Mouse (Mus musculus): ENCODE data around the gene Rbm8a.
"Not testable (repeated sequence)": the region's sequence is repeated elsewhere in the genome, so short reads cannot be mapped to it uniquely, and the experiment has no call there.

Rbm8a gene

DNA sequence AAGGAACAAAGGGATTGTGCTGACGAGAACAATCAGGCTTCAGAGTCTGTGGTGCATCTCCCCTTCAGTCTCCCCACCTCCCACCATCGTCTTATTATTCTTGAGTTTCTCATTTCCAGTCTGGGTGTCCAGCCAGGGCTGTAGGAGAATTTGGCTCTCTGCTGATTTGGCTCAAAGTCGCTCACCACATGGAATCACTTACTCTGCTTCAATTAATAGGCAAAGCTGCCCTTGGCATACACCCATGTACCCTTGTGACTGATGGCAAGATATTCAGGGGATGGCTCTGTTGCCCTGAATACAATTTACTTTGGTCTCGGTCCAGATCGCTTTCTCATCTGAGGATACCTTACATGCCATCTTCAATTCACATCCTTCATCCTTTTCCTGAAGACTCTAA is 26.4 kb upstream of the Rbm8a start:
- DNase-seq (ENCODE audit: low read depth, low spot score): peak; percentile 73

GRCm38 (mm10) chr3:96606007-96606406 is 23.7 kb upstream of the Rbm8a start:
- not testable (repeated sequence) for DNase-seq (ENCODE audit: low read depth, low spot score)

- DNase-seq (ENCODE audit: low read depth, low spot score): no peak
Observed at GRCm38 (mm10) chr3:96606618-96607017, 23.1 kb upstream of the Rbm8a start.

DNA sequence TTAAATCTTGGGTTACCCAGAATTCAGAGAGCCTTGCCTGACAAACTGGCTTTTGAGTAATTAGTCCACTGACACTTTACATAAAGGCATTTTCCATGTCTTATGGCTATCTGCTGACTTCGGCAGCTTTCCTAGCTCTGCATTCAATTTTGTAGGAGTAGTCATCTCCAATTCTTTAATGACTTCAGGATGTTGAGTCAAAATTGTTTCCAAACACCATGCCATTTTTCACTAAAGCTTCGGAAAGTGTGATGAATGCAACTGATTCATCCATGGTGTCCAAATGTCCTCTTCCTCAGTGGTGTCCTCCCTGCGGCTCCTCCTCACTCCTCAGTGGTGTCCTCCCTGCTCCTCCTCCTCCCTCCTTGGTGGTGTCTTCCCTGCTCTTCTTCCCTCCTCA is 11.8 kb upstream of the Rbm8a start:
- no peak for DNase-seq (ENCODE audit: low read depth, low spot score)

- DNase-seq (ENCODE audit: low read depth, low spot score): no peak
Observed at GRCm38 (mm10) chr3:96623201-96623600, 6.5 kb upstream of the Rbm8a start.

DNA sequence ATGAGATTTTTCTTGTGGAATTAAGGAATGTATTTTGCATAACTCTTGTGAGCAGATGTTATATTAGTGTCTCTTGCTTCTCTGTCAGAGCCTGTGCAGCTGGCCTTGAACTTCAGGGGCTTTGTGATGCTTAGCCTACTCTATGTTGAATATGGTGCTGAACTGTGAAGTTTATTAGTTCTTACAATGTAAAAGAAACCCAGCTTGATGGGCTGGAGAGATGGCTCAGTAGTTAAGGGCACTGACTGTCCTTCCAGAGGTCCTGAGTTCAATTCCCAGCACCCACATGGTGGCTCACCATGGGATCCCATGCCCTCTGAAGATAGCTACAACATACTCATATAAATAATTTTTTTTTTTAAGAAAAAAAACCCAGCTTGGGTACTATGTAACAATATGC is 2.3 kb downstream of the Rbm8a start:
- no peak for DNase-seq (ENCODE audit: low read depth, low spot score)

DNA sequence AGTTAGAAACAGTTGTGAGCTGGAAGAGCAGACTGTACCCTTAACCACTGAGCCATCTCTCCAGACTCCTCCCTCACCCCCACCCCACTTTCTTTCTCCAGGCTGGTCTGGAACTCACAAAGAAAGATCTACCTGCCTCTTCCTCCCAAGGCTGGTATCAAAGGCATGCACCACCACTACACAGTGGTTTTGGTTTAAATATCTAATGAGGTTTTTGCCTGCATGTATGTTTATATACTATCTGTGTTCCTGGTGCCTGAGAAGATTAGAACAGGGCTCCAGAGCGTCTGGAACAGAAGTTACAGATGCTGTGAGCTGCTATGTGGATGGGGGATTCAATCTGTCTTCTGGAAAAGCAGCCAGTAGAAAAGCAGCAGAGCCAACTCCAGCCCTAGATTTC is 4.3 kb downstream of the Rbm8a start:
- no peak for DNase-seq (ENCODE audit: low read depth, low spot score)

DNA sequence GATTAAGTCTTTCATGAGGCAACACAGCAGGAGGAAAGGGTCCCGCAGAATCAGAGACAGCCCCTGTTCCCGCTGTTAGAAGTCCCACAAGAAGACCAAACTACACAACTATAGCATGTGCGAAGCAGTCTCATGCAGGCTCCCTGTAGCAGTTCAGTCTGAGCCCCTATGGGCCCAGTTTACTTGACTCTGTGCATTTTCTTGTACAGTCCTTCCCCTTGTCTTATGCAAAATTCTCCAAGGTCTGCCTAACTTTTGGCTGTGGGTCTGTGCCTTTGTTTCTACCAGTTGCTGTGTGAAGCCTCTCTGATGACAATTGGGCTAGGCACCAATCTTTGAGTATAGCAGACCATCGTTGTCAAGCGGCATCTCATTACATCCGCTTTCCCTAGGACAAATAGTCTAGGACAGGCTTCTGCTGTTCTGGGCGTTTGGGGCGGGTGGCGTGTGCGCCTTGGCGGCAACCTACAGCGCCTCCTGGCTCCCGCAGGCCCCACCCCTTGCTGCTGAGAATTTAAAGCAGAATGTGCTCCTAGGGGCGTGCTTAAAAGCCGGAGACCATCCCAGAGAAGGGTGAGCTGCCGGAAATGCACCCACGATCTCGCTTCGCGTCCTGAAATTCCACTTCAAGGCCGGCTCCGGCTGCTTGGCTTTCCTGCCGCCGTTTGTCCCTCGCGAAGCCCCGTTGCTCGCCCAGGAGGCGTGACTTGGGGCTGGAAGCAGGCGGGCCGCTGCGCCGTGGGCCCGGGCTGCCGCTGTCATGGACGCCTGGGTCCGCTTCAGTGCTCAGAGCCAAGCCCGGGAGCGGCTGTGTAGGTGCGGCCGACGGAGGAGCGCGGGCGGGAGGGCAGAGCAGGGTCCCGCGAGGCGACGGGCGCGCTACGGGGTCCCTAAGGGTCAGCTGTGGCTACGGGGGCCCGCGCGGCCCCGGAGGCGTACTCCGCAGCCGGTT is 5.5 kb downstream of the Rbm8a start, which contains the start of the genes Pex11b and Gm42957:
Pex11b (plus strand) TSS at position 449 of the 952 bp plus-strand sequence.
Gm42957 (plus strand) TSS at position 547 of the 952 bp plus-strand sequence.
- peak; percentile 96 for DNase-seq (ENCODE audit: low read depth, low spot score)

- DNase-seq (ENCODE audit: low read depth, low spot score): no peak
Observed at GRCm38 (mm10) chr3:96635906-96636305, 6.2 kb downstream of the Rbm8a start.

GRCm38 (mm10) chr3:96636448-96636847 is 6.7 kb downstream of the Rbm8a start:
- DNase-seq (ENCODE audit: low read depth, low spot score): no peak

DNA sequence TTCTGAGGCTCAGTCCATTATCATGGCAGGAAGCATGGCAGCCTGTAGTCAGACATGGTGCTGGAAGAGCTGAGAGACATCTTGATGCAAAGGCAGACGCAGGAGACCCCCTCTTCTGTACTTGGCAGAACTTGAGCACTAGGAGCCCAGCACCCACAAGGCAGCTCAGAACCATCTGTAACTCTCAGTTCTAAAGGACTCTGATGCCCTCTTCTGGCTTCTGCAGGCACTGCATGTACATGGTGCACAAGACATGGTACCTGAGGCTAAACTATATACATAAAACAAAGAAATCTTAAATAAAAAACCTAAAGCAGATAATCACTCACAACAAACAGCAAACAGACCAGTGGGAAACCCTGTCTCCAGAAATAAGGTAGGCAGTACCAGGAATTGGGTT is 9.5 kb downstream of the Rbm8a start:
- peak; percentile 79 for DNase-seq (ENCODE audit: low read depth, low spot score)

GRCm38 (mm10) chr3:96645018-96645649 is 15.4 kb downstream of the Rbm8a start, which contains the start of gene Itga10:
Gene Itga10, plus strand, starts transcription at chr3:96645584.
- peak; percentile 46 for DNase-seq (ENCODE audit: low read depth, low spot score)

GRCm38 (mm10) chr3:96647365-96647764 is 17.6 kb downstream of the Rbm8a start:
- no peak for DNase-seq (ENCODE audit: low read depth, low spot score)

- DNase-seq (ENCODE audit: low read depth, low spot score): no peak
Observed at GRCm38 (mm10) chr3:96660901-96661300, 31.2 kb downstream of the Rbm8a start.

DNA sequence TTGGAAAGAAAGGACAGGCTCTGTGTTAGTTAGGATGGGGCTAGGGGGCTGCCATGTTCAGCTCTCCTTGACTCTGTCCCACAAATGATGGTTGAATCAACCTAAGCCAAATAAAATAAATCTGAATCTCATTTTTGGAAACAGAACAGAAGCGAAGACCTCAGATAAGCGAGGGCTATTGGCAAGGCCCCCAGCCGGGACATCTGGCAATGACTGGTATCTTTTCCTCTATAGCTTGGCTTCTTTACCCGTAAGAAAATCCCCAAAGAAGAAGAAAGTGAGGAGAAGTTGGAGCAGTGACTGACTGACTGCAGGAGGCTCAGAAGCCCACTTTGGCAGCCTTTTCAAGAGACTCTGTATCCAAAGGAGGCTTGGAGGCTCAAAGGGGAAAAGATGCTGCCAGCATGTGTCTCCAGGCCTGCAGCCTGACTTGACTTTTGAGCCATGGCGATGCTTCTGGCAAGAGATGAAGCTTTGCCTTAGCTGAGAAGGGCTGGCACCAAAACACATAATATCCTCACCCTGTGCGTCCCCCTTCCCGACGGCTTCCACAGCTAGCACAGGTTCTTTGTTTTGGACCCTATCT is 33.1 kb downstream of the Rbm8a start:
- DNase-seq (ENCODE audit: low read depth, low spot score): peak; percentile 23

- peak; percentile 95 for DNase-seq (ENCODE audit: low read depth, low spot score)
Observed at GRCm38 (mm10) chr3:96663432-96664239, 33.9 kb downstream of the Rbm8a start.

DNA sequence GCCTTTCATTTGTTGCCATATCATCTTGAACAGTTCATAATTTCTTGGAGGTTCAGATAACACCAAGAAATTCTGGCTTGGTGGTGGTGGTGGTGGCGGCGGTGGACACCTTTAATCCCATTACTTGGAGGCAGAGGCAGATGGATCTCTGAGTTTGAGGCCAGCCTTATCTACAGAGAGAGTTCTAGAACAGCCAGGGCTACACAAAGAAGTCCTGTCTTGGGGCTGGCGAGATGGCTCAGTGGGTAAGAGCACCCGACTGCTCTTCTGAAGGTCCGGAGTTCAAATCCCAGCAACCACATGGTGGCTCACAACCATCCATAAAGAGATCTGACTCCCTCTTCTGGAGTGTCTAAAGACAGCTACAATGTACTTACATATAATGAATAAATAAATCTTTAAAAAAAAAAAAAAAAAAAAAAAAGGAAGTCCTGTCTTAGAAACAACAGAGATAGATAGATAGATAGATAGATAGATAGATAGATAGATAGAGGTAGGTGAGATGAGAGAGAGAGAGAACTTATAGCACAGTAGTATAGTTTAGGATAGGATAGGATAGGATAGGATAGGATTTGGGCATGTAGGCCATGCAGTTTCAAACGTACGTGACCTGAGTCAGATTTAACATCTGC is 36.1 kb downstream of the Rbm8a start:
- DNase-seq (ENCODE audit: low read depth, low spot score): not testable (repeated sequence)

GRCm38 (mm10) chr3:96666916-96667315 is 37.2 kb downstream of the Rbm8a start:
- no peak for DNase-seq (ENCODE audit: low read depth, low spot score)

- peak; percentile 32 for DNase-seq (ENCODE audit: low read depth, low spot score)
Observed at GRCm38 (mm10) chr3:96667316-96667715, 37.6 kb downstream of the Rbm8a start.

GRCm38 (mm10) chr3:96668424-96669067 is 38.8 kb downstream of the Rbm8a start:
- DNase-seq (ENCODE audit: low read depth, low spot score): no peak

Data from brain, adult 2 months (tissue).